Mouse (Mus musculus) CD4-positive, CD25-positive, alpha-beta regulatory T cell, adult 2 months (primary cell): ENCODE measurements around the gene Nceh1.

Experiments
- DNase-seq: peaks from one replicate; pipeline ENCODE4 v3.0.0-alpha.2; 2012; ENCODE audit warnings: low read depth, low spot score

Gene Nceh1

DNA sequence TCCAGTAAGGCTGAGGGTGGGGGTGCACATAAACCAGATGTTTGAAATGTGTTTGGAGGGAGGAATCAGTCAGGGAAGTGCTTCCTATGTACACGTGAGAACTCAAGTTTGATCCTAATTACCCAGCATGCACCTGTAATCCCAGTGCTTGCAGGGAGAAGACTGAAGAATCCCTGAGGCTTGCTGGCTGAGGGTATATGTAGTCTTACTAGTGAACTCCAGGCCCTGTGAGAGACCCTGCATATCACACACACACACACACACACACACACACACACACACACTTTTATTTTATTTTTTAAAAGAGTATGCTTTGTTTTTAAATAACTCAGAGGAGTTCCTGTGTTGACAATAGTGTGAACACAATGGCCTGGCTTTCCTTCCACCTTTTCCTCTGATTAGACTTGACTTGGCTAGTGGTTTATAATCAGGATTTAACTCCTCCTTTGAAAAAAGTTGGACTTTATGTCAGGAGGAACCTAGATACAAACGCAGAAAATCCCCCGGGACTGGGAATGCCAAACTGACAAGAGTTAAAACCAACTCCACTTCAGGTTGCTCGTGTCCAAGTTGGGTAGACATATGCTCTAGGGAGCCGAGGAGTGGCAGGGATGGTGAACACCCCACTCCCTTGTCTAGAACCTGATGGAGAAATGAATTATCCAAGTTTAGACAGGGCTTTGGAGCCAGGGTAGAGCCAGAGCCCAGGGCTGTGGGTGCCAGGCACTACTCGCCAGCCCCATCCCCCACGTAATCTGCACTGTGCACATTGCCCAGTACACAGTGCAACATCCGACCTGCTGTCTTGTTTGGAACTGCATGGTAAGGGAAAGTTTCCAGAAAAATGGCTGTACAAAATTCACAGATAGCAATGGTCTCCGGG, 138.1 kb downstream of the Nceh1 start:
- DNase-seq = no peak

DNA sequence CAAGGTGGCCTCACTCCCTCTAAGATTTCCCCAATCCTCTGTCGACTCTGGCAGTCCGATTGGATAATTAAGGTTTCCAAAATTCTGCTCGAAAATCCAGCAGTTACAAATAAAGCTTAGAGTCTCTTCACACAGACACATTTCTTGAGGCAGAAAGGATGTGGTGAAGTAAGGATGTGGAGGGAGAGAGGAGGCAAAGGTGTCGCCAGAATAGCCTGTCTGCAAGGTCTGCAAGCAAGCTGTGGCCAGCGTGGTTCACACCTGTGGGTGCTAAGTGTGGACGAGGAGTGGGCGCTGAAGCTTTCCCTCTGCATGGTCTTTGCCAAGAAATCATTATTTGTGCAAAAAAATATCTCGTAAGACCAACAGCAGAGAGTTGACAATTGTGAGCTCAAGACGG, 139.8 kb downstream of the Nceh1 start:
- DNase-seq = no peak

DNA sequence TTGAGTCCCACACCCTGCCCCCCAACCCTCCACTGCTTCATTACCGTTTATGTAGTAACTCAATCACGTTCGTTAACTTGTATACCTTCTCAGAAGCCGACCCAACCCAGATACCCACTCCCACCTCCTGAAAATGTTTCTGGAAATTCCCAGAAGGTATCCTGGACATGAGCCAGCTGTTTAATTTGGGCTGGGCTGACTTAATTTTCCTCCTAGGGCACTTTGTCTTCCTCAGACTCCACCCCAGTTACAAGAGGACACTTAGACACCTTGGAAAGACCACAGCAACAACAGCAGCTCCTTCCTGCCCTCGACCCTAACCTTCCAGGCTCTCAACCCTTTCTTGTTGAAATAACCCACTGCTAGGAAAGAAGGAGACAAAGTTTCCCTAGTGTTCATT, 140.8 kb downstream of the Nceh1 start:
- no peak for DNase-seq

DNA sequence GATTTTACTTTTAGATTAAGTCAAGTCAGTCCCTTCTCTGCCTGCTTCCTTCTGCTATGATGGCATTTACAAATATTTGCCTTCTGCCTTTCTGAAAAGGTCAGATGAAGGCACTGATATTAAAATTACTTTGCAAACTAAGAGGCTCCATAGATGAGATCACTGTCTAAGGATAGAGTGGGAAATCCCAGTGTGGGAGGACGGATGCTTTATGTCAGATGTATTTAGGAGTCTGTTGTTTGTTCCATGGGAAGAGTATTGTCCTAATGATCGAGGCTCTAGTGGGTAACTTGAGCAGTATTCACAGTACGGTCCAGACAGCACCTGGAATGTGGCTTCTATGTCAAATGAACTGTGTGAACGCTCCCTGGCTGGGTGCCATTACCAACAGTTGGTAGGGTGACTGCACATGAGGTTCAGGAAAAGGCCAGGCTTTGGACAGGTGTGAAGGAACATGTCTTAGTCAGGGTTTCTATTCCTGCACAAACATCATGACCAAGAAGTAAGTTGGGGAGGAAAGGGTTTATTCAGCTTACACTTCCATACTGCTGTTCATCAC, 143.9 kb downstream of the Nceh1 start:
- DNase-seq = no peak

DNA sequence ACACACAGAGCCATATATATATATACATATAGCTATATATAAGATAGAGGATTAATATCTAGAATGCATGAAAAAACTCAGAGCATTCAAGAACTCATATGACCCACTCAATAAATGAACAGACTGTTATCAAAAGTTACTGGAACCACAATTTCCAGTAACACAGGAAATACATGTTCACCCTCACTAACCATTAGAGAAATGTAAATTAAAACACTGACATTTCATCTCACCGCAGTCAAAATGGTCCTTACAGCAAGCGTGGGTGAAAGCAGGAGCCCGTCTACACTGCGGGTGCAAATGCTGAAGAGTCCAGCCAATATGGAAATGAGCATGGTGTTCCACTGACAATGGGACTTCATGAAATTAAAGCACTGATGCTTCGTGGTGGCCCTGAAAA, 147.9 kb downstream of the Nceh1 start:
- peak; percentile 41 for DNase-seq
